Mouse (Mus musculus) spleen, postnatal 36 days (tissue): ENCODE measurements around the gene Kirrel3.

Experiments used
- DNase-seq, 2 experiments: peaks; one replicate each; pipeline ENCODE4 v3.0.0; 2022; ENCODE audit warnings: low spot score in 2 of 2, mixed read lengths in 1 of 2

Gene Kirrel3

GRCm38 (mm10) chr9:35055528-35056330 is 570.0 kb downstream of the Kirrel3 start:
- no peak for DNase-seq

- DNase-seq = no peak
These were observed 570.9 kb downstream of the Kirrel3 start for GRCm38 (mm10) chr9:35056611-35057010.

DNA sequence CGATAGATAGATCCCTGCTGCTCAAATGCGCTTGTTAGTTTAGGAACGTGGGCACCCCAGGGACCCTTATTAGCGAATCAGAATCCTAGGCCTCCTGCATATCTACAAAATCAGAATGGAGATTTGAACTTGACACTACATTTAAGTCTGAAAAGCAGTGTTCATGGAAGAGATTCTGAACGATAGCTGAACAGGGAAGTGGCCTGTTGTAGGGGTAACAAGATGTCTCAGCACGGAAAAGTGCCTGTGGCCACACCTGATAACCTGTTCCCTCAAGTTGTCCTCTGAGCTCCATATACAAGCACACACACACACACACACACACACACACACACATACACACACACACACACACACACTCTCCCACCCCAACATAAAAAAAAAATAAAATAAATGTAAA is 571.9 kb downstream of the Kirrel3 start:
- no peak for DNase-seq

DNA sequence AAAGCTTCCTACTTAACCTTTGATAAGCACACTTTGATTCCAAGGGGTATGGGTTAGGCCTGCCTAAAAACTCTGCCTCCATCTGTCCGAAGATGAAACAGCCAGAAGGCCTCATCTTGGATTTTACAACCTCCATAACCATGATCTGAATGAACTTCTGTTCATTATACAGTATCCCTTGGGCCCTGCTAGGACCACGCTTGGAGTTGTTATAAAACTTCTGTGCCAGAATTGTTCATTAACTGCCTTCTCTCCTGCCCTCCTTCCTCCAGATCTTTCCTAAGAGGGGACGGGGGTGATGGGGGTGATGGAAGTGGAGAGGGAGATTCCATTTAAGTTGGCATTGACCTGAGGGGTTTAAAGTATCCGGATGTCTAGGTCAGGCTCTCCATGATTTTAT is 572.5 kb downstream of the Kirrel3 start:
- DNase-seq = no peak

DNA sequence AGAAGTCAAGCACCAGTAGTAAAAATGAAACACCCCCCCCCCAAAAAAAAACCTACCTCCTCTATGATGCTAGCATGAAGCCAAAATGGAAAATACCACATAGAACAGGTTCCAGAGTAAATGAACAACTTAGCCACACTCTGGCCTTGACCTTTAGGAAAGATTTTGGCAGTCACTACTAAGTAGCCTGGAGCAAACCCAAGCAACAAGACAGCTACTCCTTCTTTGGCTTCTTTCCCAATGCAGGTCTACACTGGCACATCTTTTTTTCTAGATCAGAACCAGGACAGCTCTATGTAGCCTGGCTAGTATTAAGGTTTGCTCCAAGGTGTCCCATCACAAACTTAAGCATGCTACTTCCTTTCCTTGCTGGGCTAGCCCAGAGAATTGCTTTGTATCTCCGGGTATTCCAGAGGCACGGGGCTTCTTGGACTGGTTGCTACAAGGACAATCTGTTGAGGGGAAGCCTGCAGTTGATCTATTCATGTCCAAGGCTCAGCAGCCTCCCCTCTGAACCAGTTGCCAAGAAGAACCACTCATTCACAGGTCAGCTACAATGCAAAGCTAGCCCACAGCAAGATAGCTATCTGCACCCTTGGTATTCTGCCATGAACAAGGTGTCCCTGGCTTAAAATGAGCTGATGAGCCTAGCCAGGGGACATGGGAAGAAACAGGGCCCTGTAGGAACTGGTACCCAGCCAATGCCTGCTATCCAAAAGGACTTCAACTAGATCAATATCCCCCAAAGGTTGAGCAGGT is 573.1 kb downstream of the Kirrel3 start:
- DNase-seq = no peak

GRCm38 (mm10) chr9:35059881-35060280 is 574.2 kb downstream of the Kirrel3 start:
- DNase-seq = no peak

GRCm38 (mm10) chr9:35061446-35061845 is 575.8 kb downstream of the Kirrel3 start:
- no peak for DNase-seq
